Mouse (Mus musculus) intestine, postnatal 0 days (tissue): ENCODE results near the gene Capn2. TPM values are rescaled to one million over a fixed set of nuclear protein-coding genes. Genes with fewer than 3 reads are reported as not detected.

Experiments
- ATAC-seq: fragments of 200-750 bp; cut with Nextera tagmentation; 2 replicates; pipeline ENCODE4 v1.8.0; 2017; ENCODE audit warnings: mild to moderate bottlenecking, moderate TSS enrichment, moderate library complexity
- H3K27ac ChIP-seq: fragments of 300-500 bp; sonication (generic); 2 replicates; pipeline ENCODE4 v1.5.1; 2014; ENCODE audit warnings: mild to moderate bottlenecking, low read depth, low read length, moderate library complexity
- H3K27me3 ChIP-seq: fragments of 300-500 bp; sonication (generic); replicated peaks from 2 replicates; pipeline ENCODE4 v1.6.1; 2014; ENCODE audit warnings: low read length, mixed read lengths; ENCODE audit not compliant: control insufficient read depth, insufficient read depth
- H3K36me3 ChIP-seq: fragments of 300-500 bp; sonication (generic); 2 replicates; pipeline ENCODE4 v1.6.1; 2014; ENCODE audit warnings: mild to moderate bottlenecking, moderate library complexity; ENCODE audit not compliant: control insufficient read depth, insufficient read depth
- H3K4me1 ChIP-seq: fragments of 300-500 bp; sonication (generic); replicated peaks from 2 replicates; pipeline ENCODE4 v1.6.1; 2014; ENCODE audit warnings: antibody characterized with exemption, low read length, mixed read lengths; ENCODE audit not compliant: control insufficient read depth, insufficient read depth
- H3K4me2 ChIP-seq: fragments of 300-500 bp; sonication (generic); replicated peaks from 2 replicates; pipeline ENCODE4 v1.6.1; 2014; ENCODE audit warnings: low read depth, mild to moderate bottlenecking, moderate library complexity
- H3K4me3 ChIP-seq: fragments of 300-500 bp; sonication (generic); 2 replicates; pipeline ENCODE4 v1.5.1; 2014; ENCODE audit warnings: low read depth, low read length
- H3K9ac ChIP-seq: fragments of 300-500 bp; sonication (generic); 2 replicates; pipeline ENCODE4 v1.6.1; 2014; ENCODE audit warnings: mild to moderate bottlenecking, low read depth, low read length
- H3K9me3 ChIP-seq: fragments of 300-500 bp; sonication (generic); 2 replicates; pipeline ENCODE4 v1.6.1; 2016; ENCODE audit warnings: mixed run types; ENCODE audit not compliant: control insufficient read depth
- CTCF ChIP-seq: sonication (generic); IDR thresholded peaks from 2 replicates; pipeline ENCODE4 v1.5.1; 2016; ENCODE audit warnings: low read depth, mild to moderate bottlenecking, control low read depth, antibody characterized with exemption, moderate library complexity
- WGBS: fragments of 180-500 bp; shearing (Covaris S2); extraction: QIAGEN DNeasy Blood & Tissue Kit; methylation state at CpG from one replicate; pipeline ENCODE4 v1.1.7; 2014; 5-methylcytosine and 5-hydroxymethylcytosine counted together
- polyA plus RNA-seq: library from polyadenylated mRNA; unstranded; fragments of >200 nt; fragmentation: Nextera tagmentation; extraction: Ambion mirVana; gene quantifications from 2 replicates; pipeline ENCODE4 v1.2.1, GENCODE M21; 2015

The Capn2 gene
- polyA plus RNA-seq, 1 experiment from 2014 or later: 34.0 TPM

DNA sequence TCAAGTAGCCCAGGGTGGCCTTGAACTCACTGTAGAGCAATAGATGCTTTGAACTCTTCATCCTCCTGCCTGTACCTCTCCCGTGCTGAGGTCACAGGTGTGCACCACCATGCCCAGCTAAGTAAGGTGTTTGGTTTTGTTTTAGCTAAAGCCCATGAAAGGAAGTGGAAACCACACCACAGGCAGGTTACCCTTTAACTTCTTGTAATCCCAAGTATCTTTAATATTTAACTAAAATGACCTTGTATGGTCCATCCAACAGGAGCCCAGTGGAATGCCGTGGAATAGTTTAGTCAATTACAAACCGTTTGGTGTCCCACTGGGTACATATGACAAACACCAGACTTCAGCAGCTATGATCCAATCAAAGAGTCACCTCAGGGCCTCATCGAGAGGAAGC lies 38.5 kb downstream of the Capn2 start:
- ATAC-seq: 0 out of 2 replicates have a peak, but pooled peaks have one; percentile 38
- H3K9me3 ChIP-seq: no peaks in the 10 kb centered on the region
- WGBS: 34% methylated on average over 4 of the region's 4 CpGs
- H3K9ac ChIP-seq: no peak overlapping the region
- H3K27me3 ChIP-seq: no peaks in the 10 kb centered on the region
- H3K4me3 ChIP-seq: no peak overlapping the region
- H3K36me3 ChIP-seq: peaks cover 62% of the 10 kb centered on the region
- no peak for TF ChIP-seq CTCF
- no peak overlapping the region for H3K4me2 ChIP-seq
- H3K27ac ChIP-seq: peak overlapping the region; percentile 28; the same call in 1 of the 2 replicates
- H3K4me1 ChIP-seq: peaks cover 8% of the 10 kb centered on the region; the same call in 1 of the 2 replicates

GRCm38 (mm10) chr1:182475005-182475796 lies 42.2 kb downstream of the Capn2 start:
- peaks cover 8% of the 10 kb centered on the region; the same call in 1 of the 2 replicates for H3K4me1 ChIP-seq
- no peaks in the 10 kb centered on the region for H3K27me3 ChIP-seq
- peaks cover 70% of the 10 kb centered on the region for H3K36me3 ChIP-seq
- H3K4me2 ChIP-seq: no peak overlapping the region
- no peak overlapping the region for H3K27ac ChIP-seq
- H3K9ac ChIP-seq: no peak overlapping the region
- H3K4me3 ChIP-seq: no peak overlapping the region
- peak; percentile 56 for TF ChIP-seq CTCF
- 88% methylated on average over 5 of the region's 5 CpGs for WGBS
- no peaks in the 10 kb centered on the region for H3K9me3 ChIP-seq
- no peak for ATAC-seq

DNA sequence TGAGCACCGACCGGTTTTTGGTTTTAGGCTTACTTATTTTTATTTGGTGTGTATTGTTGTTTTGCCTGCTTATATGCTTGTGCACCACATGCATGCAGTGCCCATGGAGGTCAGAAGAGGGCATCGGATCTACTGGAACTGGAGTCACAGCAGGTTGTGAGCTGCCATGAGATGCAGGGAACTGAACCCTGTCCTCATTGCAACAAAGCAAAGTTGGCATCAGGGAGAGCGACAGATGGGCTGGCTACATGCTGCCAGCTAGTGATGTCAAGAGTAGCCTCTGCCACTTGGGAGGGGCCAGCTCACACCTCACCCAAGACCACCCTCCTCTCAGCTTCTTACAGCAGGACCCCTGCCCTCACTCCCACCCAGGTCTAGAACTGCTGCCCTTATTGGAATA lies 51.4 kb downstream of the Capn2 start:
- 96% methylated on average over 4 of the region's 4 CpGs for WGBS
- no peaks in the 10 kb centered on the region for H3K4me1 ChIP-seq
- H3K4me3 ChIP-seq: no peak overlapping the region
- no peak for ATAC-seq
- H3K27me3 ChIP-seq: no peaks in the 10 kb centered on the region
- H3K27ac ChIP-seq: no peak overlapping the region
- H3K36me3 ChIP-seq: peaks cover 32% of the 10 kb centered on the region
- H3K9ac ChIP-seq: no peak overlapping the region
- H3K9me3 ChIP-seq: no peaks in the 10 kb centered on the region
- peak; percentile 42 for TF ChIP-seq CTCF
- H3K4me2 ChIP-seq: no peak overlapping the region

DNA sequence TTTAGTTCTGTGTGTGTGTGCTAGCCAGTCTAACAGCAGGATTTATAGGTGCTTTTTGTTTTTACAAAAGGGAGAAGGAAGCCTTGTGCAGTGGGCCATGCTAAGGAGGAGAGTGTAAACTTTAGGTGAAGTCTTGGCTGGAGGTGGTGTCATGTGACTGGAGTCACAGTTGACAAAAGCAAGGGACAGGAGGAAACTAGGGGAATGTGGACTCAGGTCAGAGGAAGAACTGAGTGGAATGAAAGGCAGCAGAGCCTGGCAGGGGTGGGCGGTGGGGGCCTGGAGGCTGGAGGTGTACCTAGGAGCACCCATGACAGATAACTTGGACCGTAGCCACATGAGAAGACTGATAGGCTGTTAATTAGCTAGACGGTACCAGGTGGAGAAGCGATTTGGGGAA lies 52.1 kb downstream of the Capn2 start:
- 54% methylated on average over 4 of the region's 4 CpGs for WGBS
- Histone ChIP-seq H3K27me3 (no peaks in the 10 kb centered on the region), H3K4me3 (no peak overlapping the region), H3K4me2 (no peak overlapping the region), H3K36me3 (peaks cover 26% of the 10 kb centered on the region), H3K4me1 (no peaks in the 10 kb centered on the region), H3K9me3 (no peaks in the 10 kb centered on the region), H3K9ac (no peak overlapping the region), H3K27ac (no peak overlapping the region)
- no peak for ATAC-seq
- TF ChIP-seq CTCF: no peak

DNA sequence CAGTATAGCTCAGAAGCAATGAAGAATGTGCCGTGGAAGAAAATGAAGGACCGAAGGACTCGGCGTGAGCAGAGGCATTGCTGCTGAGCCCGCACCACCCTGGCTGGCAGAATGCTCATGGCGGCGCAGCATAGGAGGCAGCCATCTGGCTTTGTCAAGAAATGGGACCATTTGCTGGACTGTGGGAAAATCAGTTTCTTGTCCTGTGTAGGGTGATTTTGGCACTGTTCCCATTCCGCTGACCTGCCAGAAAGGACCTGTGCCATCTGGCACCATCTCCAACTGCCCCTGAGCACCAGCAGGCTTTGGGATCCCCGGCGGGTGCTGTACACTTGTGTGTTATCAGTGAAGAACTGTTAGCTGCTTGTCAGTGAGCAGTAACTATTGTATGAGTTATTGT lies 55.6 kb downstream of the Capn2 start:
- no peak; the same call in 1 of the 2 replicates for ATAC-seq
- WGBS: 88% methylated on average over 10 of the region's 10 CpGs
- Histone ChIP-seq H3K27me3 (no peaks in the 10 kb centered on the region), H3K27ac (no peak overlapping the region; the same call in 1 of the 2 replicates), H3K4me3 (no peak overlapping the region), H3K9me3 (no peaks in the 10 kb centered on the region), H3K36me3 (peaks cover 20% of the 10 kb centered on the region), H3K9ac (no peak overlapping the region), H3K4me2 (no peak overlapping the region), H3K4me1 (no peaks in the 10 kb centered on the region)
- no peak for TF ChIP-seq CTCF

- no peak for ATAC-seq
- no peaks in the 10 kb centered on the region for H3K9me3 ChIP-seq
- no peak overlapping the region for H3K4me3 ChIP-seq
- H3K27me3 ChIP-seq: no peaks in the 10 kb centered on the region
- no peaks in the 10 kb centered on the region for H3K4me1 ChIP-seq
- H3K4me2 ChIP-seq: no peak overlapping the region
- H3K27ac ChIP-seq: peak overlapping the region; percentile 15
- WGBS: 27% methylated on average over 7 of the region's 7 CpGs
- H3K36me3 ChIP-seq: peaks cover 24% of the 10 kb centered on the region
- H3K9ac ChIP-seq: no peak overlapping the region
- TF ChIP-seq CTCF: no peak
These were observed 56.1 kb downstream of the Capn2 start for GRCm38 (mm10) chr1:182461261-182461660.
